Mouse (Mus musculus) cerebellum, adult 18-20 months (tissue): ENCODE measurements at regions not wholly inside any gene's neighbourhood (a gene's known extent, or its start where the extent isn't known, plus 50 kb on each side); places are given as distances from the start of the nearest gene placed in this dataset.

Experiments
- DNase-seq, 2 experiments: peaks; one replicate each; pipeline ENCODE4 v3.0.0; 2021

- DNase-seq = peak in 1 of 2 experiments; percentile 6
Measured at GRCm38 (mm10) chr7:68440661-68441150, 167.1 kb downstream of the Fam169b start.

- DNase-seq = no peak
Measured at GRCm38 (mm10) chr7:68428946-68429345, 155.3 kb downstream of the Fam169b start.

DNA sequence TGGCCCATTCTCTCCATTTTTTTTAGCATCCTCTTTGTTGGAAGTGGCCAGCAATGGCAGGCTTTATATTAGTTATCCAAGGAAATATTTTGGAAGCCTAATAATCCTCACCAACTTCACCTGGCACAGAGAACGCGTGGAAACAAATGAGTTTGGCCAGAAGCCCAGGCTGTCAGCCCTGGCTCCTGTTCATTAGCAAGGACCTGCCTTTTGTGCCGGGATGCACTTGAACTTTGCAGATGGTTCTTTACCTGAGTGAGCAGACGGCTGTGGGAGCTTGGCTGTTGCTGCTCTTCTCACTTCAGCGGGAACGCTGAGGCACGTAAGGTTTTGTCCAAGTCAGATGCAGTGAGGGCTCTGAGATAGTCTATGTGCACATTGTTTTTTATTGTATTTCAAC is 142.3 kb downstream of the Fam169b start:
- peak; percentile 89 to 91 for DNase-seq

- no peak for DNase-seq
Measured at GRCm38 (mm10) chr7:68412786-68413185, 139.1 kb downstream of the Fam169b start.
